Mouse (Mus musculus) retina, adult 2 months (tissue): ENCODE results near the gene Ttc9b.

Experiments used
- DNase-seq: peaks from one replicate; pipeline ENCODE4 v3.0.0-alpha.2; 2012; ENCODE audit warnings: low read depth, low spot score

Gene Ttc9b

GRCm38 (mm10) chr7:27687836-27688235, 34.1 kb downstream of the Ttc9b start:
- DNase-seq: no peak

GRCm38 (mm10) chr7:27688246-27688788, 34.6 kb downstream of the Ttc9b start:
- no peak for DNase-seq

GRCm38 (mm10) chr7:27688815-27689612, 35.3 kb downstream of the Ttc9b start, which contains the start of gene Zfp607b:
Gene Zfp607b, plus strand, starts transcription at chr7:27689340.
- DNase-seq: peak; percentile 87

GRCm38 (mm10) chr7:27691076-27691475, 37.4 kb downstream of the Ttc9b start:
- DNase-seq: no peak

GRCm38 (mm10) chr7:27696711-27697110, 43.0 kb downstream of the Ttc9b start:
- DNase-seq: no peak
